ENCODE assay signal across 8 mouse cellular contexts in the genomic region with DNA sequence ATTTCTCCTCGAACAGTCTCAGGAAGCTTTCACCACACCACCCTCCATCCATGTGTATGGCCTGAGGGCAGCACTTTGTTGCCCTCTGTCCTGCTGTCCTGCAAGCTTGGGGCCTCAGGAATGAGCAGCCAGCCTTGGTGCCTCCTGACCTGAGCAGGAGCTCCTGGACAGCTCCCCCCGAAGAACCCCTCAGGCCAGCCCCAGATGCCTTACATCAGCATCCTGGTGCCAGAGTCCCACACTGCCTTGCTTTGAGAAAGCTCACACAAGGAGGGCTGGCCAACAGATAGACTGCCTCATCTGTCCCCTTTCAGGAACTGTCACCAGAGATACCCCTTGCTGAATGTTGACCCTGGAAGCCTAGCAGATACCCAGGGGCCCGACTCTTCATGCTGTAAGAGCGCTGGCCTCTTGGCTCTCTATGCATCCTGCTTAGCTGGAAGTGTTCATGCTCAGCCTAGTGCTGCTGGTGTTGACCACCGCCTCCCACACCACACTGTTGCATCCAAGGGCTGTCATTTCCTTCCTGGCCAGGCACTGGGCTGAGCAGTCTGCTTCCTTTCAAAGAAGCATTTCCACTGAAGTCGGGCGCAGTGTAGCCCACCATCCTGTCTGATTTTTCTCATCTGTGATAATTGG.
DNase-seq lines count a peak whose midpoint lies in the region; ATAC-seq and TF ChIP-seq lines count a peak whose summit lies in the region.

No protein-coding gene starts in this region.

- H3K9me3 ChIP-seq in midbrain, embryonic 10.5 days (replicated peaks): no peaks in the 10 kb centered on the region
- no peaks in the 10 kb centered on the region for H3K9me3 ChIP-seq in midbrain, postnatal 0 days (ENCODE audit: low read length)
- H3K9me3 ChIP-seq in intestine, embryonic 16.5 days (ENCODE audit: control insufficient read depth, low read length): no peaks in the 10 kb centered on the region
- H3K9me3 ChIP-seq in liver, embryonic 14.5 days (ENCODE audit: control insufficient read depth, low read length): no peaks in the 10 kb centered on the region
- H3K9me3 ChIP-seq in stomach, embryonic 14.5 days (ENCODE audit: control insufficient read depth, low read depth, low read length): no peaks in the 10 kb centered on the region

- H3K27me3 ChIP-seq in midbrain, embryonic 10.5 days (ENCODE audit: low read depth, poor library complexity, severe bottlenecking): 0 out of 2 replicates have a peak, but pooled peaks cover 7% of the 10 kb centered on the region
- H3K27me3 ChIP-seq in midbrain, postnatal 0 days (ENCODE audit: insufficient read depth, low read length): no peaks in the 10 kb centered on the region
- H3K27me3 ChIP-seq in intestine, embryonic 16.5 days (replicated peaks; ENCODE audit: control insufficient read depth, insufficient read depth, low read length): no peaks in the 10 kb centered on the region
- no peaks in the 10 kb centered on the region for H3K27me3 ChIP-seq in liver, embryonic 14.5 days (ENCODE audit: control insufficient read depth, insufficient read depth, low read length)
- no peaks in the 10 kb centered on the region for H3K27me3 ChIP-seq in stomach, embryonic 14.5 days (ENCODE audit: control insufficient read depth, insufficient read depth, low read length)

- DNase-seq in midbrain, embryonic 10.5 days (ENCODE audit: low spot score): no peak
- no peak for DNase-seq in midbrain, postnatal 0 days (ENCODE audit: low spot score)
- DNase-seq in liver, embryonic 14.5 days (ENCODE audit: low read depth in 3 of 3, low spot score in 3 of 3): no peak
- DNase-seq in ovary, postnatal 10 days (ENCODE audit: low spot score): no peak
- no peak for DNase-seq in adrenal gland, postnatal 10 days
- no peak for DNase-seq in gastrocnemius, postnatal 36 days

- TF ChIP-seq CTCF in midbrain, postnatal 0 days (IDR thresholded peaks at IDR 0.05): no peak
- TF ChIP-seq CTCF in liver, embryonic 14.5 days (IDR thresholded peaks at IDR 0.05; ENCODE audit: low read depth): no peak

- WGBS in midbrain, embryonic 10.5 days: 75% methylated on average over 7 of the region's 7 CpGs
- 75% methylated on average over 7 of the region's 7 CpGs for WGBS in midbrain, postnatal 0 days
- WGBS in intestine, embryonic 16.5 days: 56% methylated on average over 7 of the region's 7 CpGs
- WGBS in liver, embryonic 14.5 days (ENCODE audit: insufficient replicate concordance): 27% methylated on average over 7 of the region's 7 CpGs
- 53% methylated on average over 7 of the region's 7 CpGs for WGBS in stomach, embryonic 14.5 days

- no peak for ATAC-seq in midbrain, postnatal 0 days (ENCODE audit: low FRiP score)
- ATAC-seq in intestine, embryonic 16.5 days: peak; percentile 58; the same call in 1 of the 2 replicates
- ATAC-seq in liver, embryonic 14.5 days (ENCODE audit: insufficient read depth): peak; percentile 53; the same call in 1 of the 2 replicates
- ATAC-seq in stomach, embryonic 14.5 days (ENCODE audit: insufficient number of reproducible peaks, insufficient read depth, low FRiP score, low read depth): peak; percentile 53; the same call in 1 of the 2 replicates

- H3K4me1 ChIP-seq in midbrain, embryonic 10.5 days: peaks cover 68% of the 10 kb centered on the region
- peaks cover 23% of the 10 kb centered on the region for H3K4me1 ChIP-seq in midbrain, postnatal 0 days (ENCODE audit: insufficient read depth, low read length)
- peaks cover 21% of the 10 kb centered on the region for H3K4me1 ChIP-seq in intestine, embryonic 16.5 days (ENCODE audit: control insufficient read depth, insufficient read depth, low read length)
- peaks cover 0 to 3% of the 10 kb centered on the region in 2 experiments; a peak in 1 of 4 replicates for H3K4me1 ChIP-seq in liver, embryonic 14.5 days (replicated peaks; ENCODE audit: control insufficient read depth in 2 of 2, insufficient read depth in 2 of 2, low read length in 1 of 2)
- H3K4me1 ChIP-seq in stomach, embryonic 14.5 days (ENCODE audit: control insufficient read depth, insufficient read depth, low read length): peaks cover 24% of the 10 kb centered on the region

- H3K27ac ChIP-seq in midbrain, embryonic 10.5 days (replicated peaks): peak overlapping the region; percentile 69; the same call in 1 of the 2 replicates
- H3K27ac ChIP-seq in midbrain, postnatal 0 days (ENCODE audit: low read depth, low read length): no peak overlapping the region
- H3K27ac ChIP-seq in intestine, embryonic 16.5 days (ENCODE audit: low read length): peak overlapping the region; percentile 65
- no peak overlapping the region for H3K27ac ChIP-seq in liver, embryonic 14.5 days
- H3K27ac ChIP-seq in stomach, embryonic 14.5 days (ENCODE audit: low read length): peak overlapping the region; percentile 61; the same call in 1 of the 2 replicates

- H3K36me3 ChIP-seq in midbrain, embryonic 10.5 days: no peaks in the 10 kb centered on the region
- no peaks in the 10 kb centered on the region for H3K36me3 ChIP-seq in midbrain, postnatal 0 days (ENCODE audit: insufficient read depth, low read length)
- H3K36me3 ChIP-seq in intestine, embryonic 16.5 days (ENCODE audit: control insufficient read depth, insufficient read depth, low read length): no peaks in the 10 kb centered on the region
- H3K36me3 ChIP-seq in liver, embryonic 14.5 days (replicated peaks; ENCODE audit: control insufficient read depth, insufficient read depth, low read depth): no peaks in the 10 kb centered on the region
- H3K36me3 ChIP-seq in stomach, embryonic 14.5 days (ENCODE audit: control insufficient read depth, insufficient read depth, low read length): no peaks in the 10 kb centered on the region

- TF ChIP-seq EP300 in liver, embryonic 14.5 days (IDR thresholded peaks at IDR 0.05; ENCODE audit: low read depth): no peak

- no peak overlapping the region for H3K4me3 ChIP-seq in midbrain, embryonic 10.5 days
- H3K4me3 ChIP-seq in midbrain, postnatal 0 days (ENCODE audit: low read depth, low read length): no peak overlapping the region
- H3K4me3 ChIP-seq in intestine, embryonic 16.5 days (ENCODE audit: low read length): no peak overlapping the region
- no peak overlapping the region for H3K4me3 ChIP-seq in liver, embryonic 14.5 days (ENCODE audit: insufficient read depth in 1 of 2, low read depth in 2 of 2, low read length in 2 of 2)
- no peak overlapping the region for H3K4me3 ChIP-seq in stomach, embryonic 14.5 days (ENCODE audit: low read depth, low read length)

- no peak overlapping the region for H3K9ac ChIP-seq in midbrain, postnatal 0 days (replicated peaks; ENCODE audit: low read length, poor library complexity, severe bottlenecking)
- no peak overlapping the region for H3K9ac ChIP-seq in intestine, embryonic 16.5 days (ENCODE audit: low read depth, low read length)
- H3K9ac ChIP-seq in liver, embryonic 14.5 days (replicated peaks): no peak overlapping the region
- no peak overlapping the region for H3K9ac ChIP-seq in stomach, embryonic 14.5 days (replicated peaks; ENCODE audit: low read depth, low read length)

- no peak overlapping the region for H3K4me2 ChIP-seq in midbrain, postnatal 0 days (ENCODE audit: low read depth, low read length, poor library complexity, severe bottlenecking)
- no peak overlapping the region for H3K4me2 ChIP-seq in intestine, embryonic 16.5 days (ENCODE audit: low read depth, low read length)
- H3K4me2 ChIP-seq in liver, embryonic 14.5 days (ENCODE audit: low read depth): no peak overlapping the region
- H3K4me2 ChIP-seq in stomach, embryonic 14.5 days (replicated peaks; ENCODE audit: low read depth, low read length): no peak overlapping the region

- intact Hi-C loops in gastrocnemius, postnatal 36 days (cut with DNase I): no loop called here

Comparison
In these comparisons a context has a peak if more than half of its experiments do, and no peak if none do; other contexts are left out.
1. H3K27ac ChIP-seq: peak in midbrain, embryonic 10.5 days (single experiment), intestine, embryonic 16.5 days (single experiment) and stomach, embryonic 14.5 days (single experiment); none in midbrain, postnatal 0 days (single experiment) and liver, embryonic 14.5 days (single experiment).